Mouse (Mus musculus) liver, adult 2 months (tissue): ENCODE measurements at regions not wholly inside any gene's neighbourhood (a gene's known extent, or its start where the extent isn't known, plus 50 kb on each side); places are given as distances from the start of the nearest gene placed in this dataset.

ENCODE experiments used
- CTCF ChIP-seq: fragments of 200-500 bp; IDR thresholded peaks from 2 replicates; pipeline ENCODE4 v1.5.1; 2011; ENCODE audit warnings: low read depth, low read length, control low read depth
- POLR2A ChIP-seq: fragments of 200-500 bp; IDR thresholded peaks from 2 replicates; pipeline ENCODE4 v1.6.1; 2011; ENCODE audit warnings: low read length, control low read depth; ENCODE audit not compliant: insufficient read depth; ENCODE audit errors: extremely low read depth

DNA sequence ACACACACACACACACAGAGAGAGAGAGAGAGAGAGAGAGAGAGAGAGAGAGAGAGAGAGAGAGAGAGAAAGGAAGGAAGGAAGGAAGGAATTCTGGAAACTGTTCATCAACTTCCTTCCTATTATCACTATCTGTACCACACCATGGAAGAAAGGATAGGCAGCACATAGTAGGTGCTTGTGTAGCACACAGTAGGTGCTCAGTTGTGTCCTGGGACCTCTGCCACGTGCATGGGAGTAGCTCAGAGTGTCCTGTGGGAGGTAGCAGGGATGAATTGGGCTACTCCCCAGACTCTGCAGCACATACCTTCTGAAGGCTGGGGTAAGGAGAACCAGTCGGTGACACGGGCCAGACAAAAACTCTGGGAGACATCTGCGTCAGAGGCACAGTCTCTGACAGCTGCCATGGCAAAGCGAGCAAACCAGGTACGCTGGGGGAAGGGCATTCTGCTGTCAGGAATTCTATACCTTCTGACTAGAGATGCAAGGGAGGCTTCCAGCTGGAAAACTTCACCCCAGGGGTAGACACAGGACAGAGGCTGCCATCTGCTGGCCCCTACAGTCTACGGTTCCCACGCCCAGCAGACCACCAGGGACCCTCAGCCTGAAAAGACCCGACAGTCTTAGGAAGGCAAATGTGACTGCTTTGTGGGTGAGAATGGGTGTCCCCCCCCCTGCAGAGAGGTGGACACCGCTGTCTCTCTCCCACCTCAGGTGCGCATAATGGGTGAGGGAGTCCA lies 126.2 kb upstream of the Igsf21 start:
- TF ChIP-seq CTCF (no peak), POLR2A (no peak)
